Mouse (Mus musculus) lung, postnatal 0 days (tissue): ENCODE measurements at regions not wholly inside any gene's neighbourhood (a gene's known extent, or its start where the extent isn't known, plus 50 kb on each side); places are given as distances from the start of the nearest gene placed in this dataset.

Experiments used
- CTCF ChIP-seq: IDR thresholded peaks from 2 replicates; pipeline ENCODE4 v1.5.1; 2016; ENCODE audit warnings: antibody characterized with exemption, mild to moderate bottlenecking
- EP300 ChIP-seq: IDR thresholded peaks from 2 replicates; pipeline ENCODE4 v1.6.1; 2016; ENCODE audit warnings: antibody characterized with exemption, mild to moderate bottlenecking, control low read depth

GRCm38 (mm10) chr7:74709993-74710581, 155.5 kb upstream of the Slco3a1 start:
- TF ChIP-seq CTCF (no peak), EP300 (no peak)
